In the genomic region with DNA sequence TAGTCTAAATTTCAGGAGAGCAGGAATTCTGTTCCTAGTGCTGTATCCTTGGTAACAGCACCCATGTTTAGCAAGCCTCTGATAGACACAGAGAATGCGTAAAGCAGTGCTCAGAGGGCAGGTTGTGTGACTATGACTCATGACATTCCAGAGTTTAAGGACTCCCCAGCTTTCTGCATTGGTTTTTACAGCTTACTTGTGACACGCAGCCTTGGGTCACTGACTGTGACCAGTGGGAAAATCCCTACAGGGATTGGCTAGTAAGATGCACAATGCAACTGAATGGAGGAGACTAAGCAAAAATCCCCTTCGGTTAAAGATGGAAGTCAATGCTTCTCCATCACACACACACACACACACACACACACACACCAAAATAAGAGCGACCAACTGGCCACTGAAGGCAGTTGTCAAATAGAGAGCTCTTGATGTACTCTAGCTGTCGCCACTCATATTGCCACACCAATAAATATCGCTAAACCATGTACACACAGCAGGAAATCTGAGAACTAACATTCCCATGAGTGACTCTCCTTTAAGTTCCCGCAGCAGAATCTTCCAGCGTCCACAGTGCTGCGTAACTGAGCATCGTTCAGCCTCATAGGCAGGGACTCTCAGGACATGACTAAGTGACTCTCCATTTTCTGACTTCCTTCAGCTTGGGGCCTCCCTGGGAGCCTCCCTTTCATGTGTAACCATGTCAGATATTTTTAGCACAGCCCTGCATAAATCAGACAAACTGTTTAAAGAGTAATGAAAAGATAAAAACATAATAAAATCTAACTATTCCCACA, we compare ENCODE assay signal across 9 mouse cellular contexts.
DNase-seq lines count a peak whose midpoint lies in the region; ATAC-seq and TF ChIP-seq lines count a peak whose summit lies in the region.
"Had no signal": no experiment of that assay in that cellular context is flagged by ENCODE, and none has a peak within 500 bp of the region (broad histone marks: within the 10 kb centered on the region; RNA-seq: fewer than 3 reads in every experiment).

No protein-coding gene starts in this region.

- no peak overlapping the region for H3K27ac ChIP-seq in neural tube, embryonic 15.5 days (replicated peaks)

- no peak overlapping the region for H3K4me2 ChIP-seq in neural tube, embryonic 15.5 days

- TF ChIP-seq POLR2A in lung, adult 2 months (IDR thresholded peaks at IDR 0.05; ENCODE audit: borderline replicate concordance, extremely low read depth, low read depth, low read length), result no peak

- no peaks in the 10 kb centered on the region for H3K27me3 ChIP-seq in neural tube, embryonic 15.5 days (replicated peaks)
- H3K27me3 ChIP-seq: megakaryocyte, embryonic 14.5 days had no signal

- no peak for TF ChIP-seq CTCF in lung, adult 2 months (IDR thresholded peaks at IDR 0.05; ENCODE audit: insufficient read depth, low read length)

- no peak overlapping the region for H3K9ac ChIP-seq in neural tube, embryonic 15.5 days (replicated peaks)

- WGBS in lung, adult 2 months, result 33% methylated on average over 10 of the region's 10 CpGs
- WGBS in neural tube, embryonic 15.5 days, result 69% methylated on average over 10 of the region's 10 CpGs

- no peaks in the 10 kb centered on the region for H3K9me3 ChIP-seq in neural tube, embryonic 15.5 days (replicated peaks)
- H3K9me3 ChIP-seq: megakaryocyte, embryonic 14.5 days had no signal

- H3K4me1 ChIP-seq in lung, adult 2 months (ENCODE audit: control insufficient read depth, insufficient read depth, low read length), result no peaks in the 10 kb centered on the region
- H3K4me1 ChIP-seq in neural tube, embryonic 15.5 days, result no peaks in the 10 kb centered on the region
- H3K4me1 ChIP-seq: megakaryocyte, embryonic 14.5 days had no signal

- ATAC-seq in neural tube, embryonic 15.5 days (ENCODE audit: low FRiP score), result no peak
- no peak for ATAC-seq in granulocyte monocyte progenitor cell, adult 5-6 weeks (replicated peaks; ENCODE audit: poor library complexity, severe bottlenecking)

- H3K36me3 ChIP-seq in neural tube, embryonic 15.5 days, result no peaks in the 10 kb centered on the region

- H3K4me3 ChIP-seq in lung, adult 2 months (replicated peaks; ENCODE audit: extremely low read depth, low read depth, low read length), result no peak overlapping the region
- no peak overlapping the region for H3K4me3 ChIP-seq in neural tube, embryonic 15.5 days (replicated peaks)
- H3K4me3 ChIP-seq: megakaryocyte, embryonic 14.5 days had no signal

- peak; percentile 4 to 47 for DNase-seq in frontal cortex, adult 2 months (ENCODE audit: extremely low spot score in 1 of 2, low spot score in 1 of 2)
- DNase-seq in frontal cortex, postnatal 10 days (ENCODE audit: low spot score in 2 of 2), result no peak
- DNase-seq in 3134 (ENCODE audit: extremely low read depth, insufficient read length, low spot score), result peak; percentile 86
- DNase-seq in fibroblast of lung, adult 2 months (ENCODE audit: low read depth), result peak; percentile 29
- peak; percentile 6 for DNase-seq in lung, adult 2 months
- DNase-seq in ovary, adult 18-20 months (ENCODE audit: low spot score), result no peak

Comparison
In these comparisons a context has a peak if more than half of its experiments do, and no peak if none do; other contexts are left out.
1. DNase-seq: peak in frontal cortex, adult 2 months (2 of 2), 3134 (single experiment), fibroblast of lung, adult 2 months (single experiment) and lung, adult 2 months (single experiment); none in frontal cortex, postnatal 10 days (0 of 2) and ovary, adult 18-20 months (single experiment).